Mouse (Mus musculus) retina, embryonic 14.5 days (tissue): ENCODE measurements around the gene Plppr3.

ENCODE experiments used
- DNase-seq: peaks from one replicate; pipeline ENCODE4 v3.0.0-alpha.2; 2015; ENCODE audit warnings: low spot score

Plppr3 gene

DNA sequence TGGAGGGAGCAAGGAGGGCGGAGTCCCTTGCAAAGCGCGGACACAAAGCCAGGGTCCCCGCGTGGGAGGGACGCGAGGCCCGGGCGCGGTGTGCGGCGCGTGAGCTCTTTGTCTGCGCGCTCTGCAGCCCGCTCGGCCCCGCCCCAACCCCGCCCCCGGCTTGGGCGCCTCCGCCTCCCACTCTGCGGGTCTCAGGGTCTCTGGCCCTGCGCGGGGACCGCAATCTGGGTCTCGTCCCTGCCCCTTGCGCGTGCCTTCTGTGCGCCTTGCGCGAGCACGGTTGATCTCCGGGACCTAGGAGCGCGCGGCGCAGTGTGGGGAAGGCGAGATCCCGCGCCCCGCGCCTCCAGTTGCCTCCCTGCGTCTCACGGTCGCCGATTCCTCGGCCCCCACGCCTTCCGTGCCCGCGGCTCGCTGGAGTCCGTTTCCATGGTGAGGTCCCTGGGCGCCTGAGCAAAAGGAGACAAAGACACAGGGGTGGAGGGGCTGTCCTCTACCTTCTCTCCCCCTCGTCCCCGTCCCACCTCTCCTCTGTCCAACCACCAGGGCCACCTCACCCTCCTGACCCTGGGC, at the start of gene Plppr3, which contains the start of gene Prtn3:
Gene Plppr3 (minus strand): TSS at position 345 of the 573 bp plus-strand sequence.
Gene Prtn3 (plus strand): TSS at position 187 of the 573 bp plus-strand sequence.
- DNase-seq, result peak; percentile 85

DNA sequence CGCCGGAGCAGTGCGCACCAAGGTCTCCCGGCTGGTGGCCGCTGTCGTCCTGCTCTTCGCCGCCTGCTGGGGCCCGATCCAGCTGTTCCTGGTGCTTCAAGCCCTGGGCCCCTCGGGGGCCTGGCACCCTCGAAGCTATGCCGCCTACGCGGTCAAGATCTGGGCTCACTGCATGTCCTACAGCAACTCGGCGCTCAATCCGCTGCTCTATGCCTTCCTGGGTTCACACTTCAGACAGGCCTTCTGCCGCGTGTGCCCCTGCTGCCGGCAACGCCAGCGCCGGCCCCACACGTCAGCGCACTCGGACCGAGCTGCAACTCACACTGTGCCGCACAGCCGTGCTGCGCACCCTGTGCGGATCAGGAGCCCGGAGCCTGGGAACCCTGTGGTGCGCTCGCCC, 47.1 kb upstream of the Plppr3 start:
- DNase-seq, result peak; percentile 47

DNA sequence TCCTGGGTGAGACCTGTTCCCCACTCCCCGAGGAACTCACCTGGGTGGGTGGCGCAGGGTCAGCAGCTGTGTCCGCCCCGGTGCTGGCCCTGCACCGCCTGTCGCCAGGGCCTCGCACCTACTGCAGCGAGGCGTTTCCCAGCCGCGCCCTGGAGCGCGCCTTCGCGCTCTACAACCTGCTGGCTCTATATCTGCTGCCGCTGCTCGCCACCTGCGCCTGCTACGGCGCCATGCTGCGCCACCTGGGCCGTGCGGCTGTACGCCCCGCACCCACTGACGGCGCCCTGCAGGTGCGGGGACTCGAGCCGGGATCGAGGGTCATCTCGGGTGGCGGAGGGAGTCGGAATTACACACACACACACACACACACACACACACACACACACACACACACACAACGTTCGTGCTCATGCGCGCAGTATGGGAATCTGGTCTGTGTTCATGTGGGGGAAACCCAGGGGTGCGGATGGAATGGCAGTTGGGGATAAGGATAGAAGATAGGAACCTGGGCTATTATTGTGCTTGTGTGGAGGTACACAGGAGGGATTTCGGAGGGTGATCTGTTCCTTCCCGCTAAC, 46.6 kb upstream of the Plppr3 start, which contains the start of gene R3hdm4:
Gene R3hdm4 (minus strand): TSS at position 251 of the 578 bp plus-strand sequence.
- peak; percentile 47 for DNase-seq

DNA sequence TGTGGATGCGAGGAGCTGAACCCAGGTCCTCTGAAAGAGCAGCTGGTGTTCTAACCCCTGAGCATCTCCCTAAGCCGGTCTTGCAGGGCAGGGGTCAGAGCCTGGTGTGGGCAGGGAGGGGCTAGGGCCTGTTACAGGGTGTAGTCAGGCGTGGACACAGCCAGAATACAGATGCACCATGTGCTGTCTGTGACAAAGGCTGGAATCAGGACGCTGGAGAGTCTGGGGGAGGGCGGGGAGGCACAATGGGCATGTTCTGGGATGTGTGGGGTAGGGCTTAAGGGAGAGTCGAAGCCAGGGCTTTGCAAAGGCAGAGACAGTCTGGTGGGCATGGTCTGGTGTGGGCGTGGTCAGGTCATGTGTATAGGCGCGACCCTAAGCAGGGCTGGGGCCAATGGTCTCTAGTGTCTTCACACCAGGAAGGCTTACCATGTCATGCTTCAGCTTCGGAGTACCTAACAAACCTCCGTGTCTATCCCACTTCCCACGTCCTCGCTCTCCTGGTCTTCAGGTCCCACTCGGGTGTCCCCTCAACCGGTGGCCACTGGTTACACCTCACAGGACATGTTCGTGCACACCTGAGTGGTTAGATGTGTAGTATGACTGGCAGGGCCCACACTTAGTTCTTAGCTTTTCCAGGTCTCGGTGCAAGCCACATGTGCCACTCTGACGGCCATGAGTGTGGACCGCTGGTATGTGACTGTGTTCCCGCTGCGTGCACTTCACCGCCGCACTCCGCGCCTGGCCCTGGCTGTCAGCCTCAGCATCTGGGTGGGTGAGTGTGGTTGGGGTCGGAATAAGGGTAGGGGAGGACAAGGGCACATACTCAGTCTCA, 45.8 kb upstream of the Plppr3 start:
- peak; percentile 50 for DNase-seq

DNA sequence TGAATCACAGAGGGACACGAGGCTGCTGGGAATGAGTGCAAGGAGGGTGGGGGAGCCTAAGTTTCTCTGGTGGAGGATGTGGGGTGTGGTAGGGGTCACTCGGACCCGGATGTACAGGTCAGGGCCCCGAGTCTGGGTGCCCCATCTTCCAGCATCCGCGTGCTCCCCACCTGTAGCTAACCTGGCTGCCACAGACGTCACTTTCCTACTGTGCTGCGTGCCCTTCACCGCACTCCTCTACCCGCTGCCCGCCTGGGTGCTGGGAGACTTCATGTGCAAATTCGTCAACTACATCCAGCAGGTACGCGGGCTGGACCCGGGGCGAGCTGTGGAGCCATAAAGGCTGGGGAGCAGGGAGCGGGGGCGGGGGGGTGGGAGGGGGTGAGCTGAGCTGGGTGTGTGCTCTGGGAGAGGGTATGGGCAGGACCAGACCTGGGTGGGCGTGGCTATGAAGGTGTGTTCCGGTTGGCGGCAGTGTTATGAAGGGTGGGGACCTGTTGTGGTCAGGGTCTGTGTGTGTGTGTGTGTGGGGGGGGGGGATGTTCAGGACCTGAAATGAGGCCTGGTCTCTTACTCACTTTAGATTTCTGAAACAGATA, 44.9 kb upstream of the Plppr3 start:
- no peak for DNase-seq

DNA sequence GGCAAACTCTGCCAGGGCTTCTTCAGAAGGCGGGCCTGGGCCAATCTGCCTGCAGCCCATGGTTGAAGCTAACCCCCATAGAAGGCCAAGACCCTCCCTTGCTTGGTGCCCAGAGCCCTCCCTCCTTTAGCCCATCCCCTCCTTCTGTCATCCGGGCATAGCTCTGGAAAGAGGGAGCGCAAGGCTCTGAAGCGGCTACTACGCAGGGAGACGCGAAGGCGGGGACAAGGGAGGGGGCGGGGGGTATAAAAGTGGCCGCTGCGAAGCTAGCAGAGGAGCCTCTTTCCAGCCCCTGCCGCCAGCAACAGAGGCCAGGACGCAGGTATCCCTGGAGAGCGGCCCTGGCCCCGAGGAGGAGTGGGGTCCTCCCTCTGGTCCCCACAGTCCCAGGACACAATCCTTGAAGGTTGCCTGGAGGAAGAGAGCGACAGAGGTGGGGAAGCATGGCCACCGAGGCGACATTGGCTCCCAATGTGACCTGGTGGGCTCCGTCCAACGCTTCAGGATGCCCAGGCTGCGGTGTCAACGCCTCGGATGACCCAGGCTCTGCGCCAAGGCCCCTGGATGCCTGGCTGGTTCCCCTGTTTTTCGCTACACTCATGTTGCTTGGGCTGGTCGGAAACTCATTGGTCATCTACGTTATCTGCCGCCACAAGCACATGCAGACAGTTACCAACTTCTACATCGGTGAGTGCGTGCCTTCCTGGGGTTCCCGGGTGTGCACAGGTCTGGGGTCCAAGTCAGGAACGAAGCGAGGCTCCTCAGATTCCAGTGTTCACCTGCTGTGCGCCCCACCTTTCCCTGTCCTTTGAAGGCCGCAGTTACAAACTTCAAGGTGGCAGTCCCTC, 44.0 kb upstream of the Plppr3 start:
- DNase-seq, result peak; percentile 42

DNA sequence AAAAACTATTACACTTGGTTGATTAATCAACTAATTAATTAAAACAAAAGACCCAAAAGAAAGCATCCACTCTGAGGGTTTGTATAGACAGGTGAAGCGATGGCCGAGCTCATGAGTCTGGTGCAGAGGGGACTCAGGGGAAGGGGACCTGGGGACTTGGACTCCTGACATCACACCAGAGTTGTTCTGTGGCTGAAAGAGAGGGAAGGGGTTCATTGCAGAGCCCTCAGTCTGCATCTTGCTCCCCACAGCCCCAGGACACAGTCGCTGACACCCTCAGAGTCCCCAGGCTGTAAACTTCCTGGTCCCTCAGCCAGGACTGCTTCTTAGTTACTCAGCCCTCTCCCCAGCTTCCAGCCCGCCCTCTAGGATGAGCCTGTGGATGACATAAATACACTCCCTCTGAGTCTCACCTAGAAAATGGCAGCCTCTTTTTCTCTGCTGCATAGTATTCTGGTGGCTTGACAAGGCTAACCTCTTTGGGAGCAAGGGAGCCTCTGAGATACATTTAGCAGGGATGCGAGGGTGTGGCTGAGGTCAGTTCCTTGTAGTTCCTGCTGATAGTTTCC, 43.2 kb upstream of the Plppr3 start:
- DNase-seq, result no peak

DNA sequence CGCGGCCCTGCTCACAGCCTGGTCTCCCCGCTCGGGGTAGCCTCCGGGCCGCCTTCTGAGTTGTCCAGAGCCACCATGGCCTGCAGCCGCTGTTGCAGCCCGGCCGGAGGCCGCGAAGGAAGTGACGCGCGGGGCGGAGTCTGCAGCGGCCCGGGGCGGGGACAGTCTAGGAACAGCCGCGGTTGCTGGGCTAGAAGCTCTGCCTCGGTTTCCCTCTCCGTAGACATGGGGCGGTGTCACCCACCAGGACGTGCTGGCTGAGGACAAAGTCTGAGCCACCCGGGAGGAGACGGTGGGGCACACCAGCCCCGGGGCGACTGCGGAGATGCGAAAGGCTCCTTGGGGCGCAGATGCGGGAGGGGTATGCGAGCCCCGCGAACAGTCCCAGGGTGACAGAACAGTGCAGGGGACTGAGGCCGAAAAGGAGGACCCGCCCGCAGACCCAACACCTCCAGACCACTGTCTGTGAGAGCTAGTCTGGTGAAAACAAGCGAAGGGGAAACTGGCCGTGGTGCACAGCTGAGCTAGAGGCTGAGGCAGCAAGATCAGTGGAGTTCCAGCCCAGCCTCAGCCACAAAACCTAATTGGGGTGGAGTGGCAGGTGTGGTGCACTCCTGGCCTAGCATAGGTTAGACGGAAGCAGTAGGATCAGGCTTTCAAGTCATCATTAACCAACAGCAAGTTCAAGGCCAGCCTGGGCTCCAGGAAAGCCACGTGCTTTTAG, 42.5 kb upstream of the Plppr3 start, which contains the start of gene Kiss1r:
Gene Kiss1r (plus strand): TSS at position 164 of the 724 bp plus-strand sequence.
- DNase-seq, result peak; percentile 84

DNA sequence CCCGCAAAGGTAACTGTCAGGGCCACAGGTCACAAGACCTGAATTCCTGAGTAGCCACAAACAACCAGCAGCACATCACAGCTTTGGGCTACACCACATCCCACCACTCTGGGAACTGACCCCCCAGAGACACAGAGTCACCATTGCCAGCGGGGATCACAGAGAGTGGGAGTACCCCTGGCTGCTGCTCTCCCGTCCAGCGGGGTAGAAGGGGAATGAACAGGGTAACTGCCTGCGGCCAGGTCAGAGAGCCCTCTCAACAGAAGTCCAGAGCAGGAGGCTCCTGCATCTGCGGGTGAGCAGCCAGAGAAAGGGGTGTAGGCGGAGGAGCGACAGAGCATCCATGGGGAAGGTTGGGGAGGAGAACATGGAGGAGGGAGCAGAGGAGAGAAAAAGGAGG, 41.6 kb upstream of the Plppr3 start:
- no peak for DNase-seq

DNA sequence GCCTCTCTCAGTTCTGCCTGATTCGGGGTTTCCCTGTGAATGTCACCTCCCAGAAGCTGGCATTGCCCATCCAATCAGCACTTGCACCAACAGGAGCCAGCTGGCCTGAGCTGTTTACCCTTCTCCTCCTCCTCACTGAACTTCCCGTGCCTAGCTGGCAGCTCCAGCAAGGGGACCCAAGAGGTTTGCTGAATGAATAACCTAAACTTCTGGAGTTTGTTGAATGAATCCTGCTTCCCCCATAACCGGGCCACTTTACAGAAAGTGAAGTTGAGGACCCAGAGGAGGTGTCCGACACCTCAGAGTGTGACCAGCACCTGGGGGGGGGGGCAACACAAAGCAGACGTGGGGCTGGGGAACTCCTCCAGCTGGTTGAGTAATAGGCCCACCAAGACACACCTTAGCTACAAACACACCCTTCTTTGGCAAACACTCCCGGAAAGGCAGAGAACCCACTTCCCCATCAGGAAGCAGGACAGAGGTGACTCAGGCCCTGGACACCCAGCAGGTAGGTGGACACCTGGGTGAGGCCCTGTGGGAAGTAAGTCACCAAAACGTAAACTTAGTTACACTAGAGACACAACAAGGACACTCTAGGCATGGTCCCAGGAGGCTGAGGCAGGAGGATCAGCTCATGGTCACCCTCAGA, 40.6 kb upstream of the Plppr3 start:
- DNase-seq, result no peak

DNA sequence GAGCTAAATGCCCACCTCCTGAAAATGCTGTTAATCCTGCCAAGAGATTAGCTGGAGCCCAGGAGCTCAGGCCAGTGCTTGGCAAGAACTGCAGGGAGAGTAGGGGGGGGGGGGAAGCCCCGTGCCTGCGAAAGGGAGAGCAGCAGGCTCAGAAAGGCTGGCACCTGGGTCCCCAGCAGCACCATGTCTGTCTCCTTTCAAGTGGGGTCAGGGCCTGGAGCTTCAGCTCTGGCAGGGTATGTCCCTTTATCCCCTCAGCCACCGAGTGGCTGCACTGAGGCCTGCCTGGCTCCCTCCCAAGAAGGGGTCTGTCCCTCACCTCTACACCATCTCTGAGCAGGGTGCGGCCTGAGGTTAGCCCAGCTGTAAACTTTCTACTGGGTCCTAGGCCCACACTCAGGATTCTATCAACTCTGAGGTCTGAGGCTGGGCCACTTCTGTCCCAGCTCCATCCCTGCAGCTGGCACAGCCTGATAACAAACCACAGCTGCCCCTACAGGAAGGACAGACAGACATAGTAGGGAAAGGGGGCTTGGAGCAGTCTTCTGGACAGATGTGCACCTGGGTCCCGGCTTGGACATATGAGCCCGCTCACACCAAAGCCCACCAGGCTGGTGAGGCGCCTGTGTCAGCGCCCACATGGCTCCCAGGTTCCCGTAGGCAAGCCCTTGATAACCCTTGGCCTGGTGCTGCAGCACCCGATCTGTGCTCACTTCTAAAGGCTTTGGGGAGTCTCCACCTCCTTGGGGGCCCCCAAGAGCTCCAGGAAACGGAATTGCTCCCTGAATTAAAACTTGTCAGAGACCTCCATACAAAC, 39.9 kb upstream of the Plppr3 start:
- no peak for DNase-seq

DNA sequence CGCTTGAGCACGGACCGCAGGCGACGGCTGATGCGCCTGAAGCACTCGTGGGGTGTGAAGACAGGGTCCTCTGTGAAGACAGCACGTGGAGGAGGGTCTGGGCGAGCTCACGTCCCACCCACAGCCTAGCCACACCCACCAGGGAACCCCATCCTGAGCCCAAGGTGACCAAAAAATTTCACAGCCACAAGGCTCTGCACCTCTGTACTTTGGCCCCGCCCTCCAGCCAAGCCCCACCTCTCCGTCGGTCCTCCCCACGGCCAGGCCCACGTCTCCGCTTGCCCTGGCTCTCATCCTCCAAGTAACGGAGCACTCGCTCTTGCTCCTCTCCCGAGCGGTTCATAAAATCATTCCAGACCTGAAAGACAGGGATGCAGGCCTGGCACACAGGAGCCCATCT, 38.0 kb upstream of the Plppr3 start:
- DNase-seq, result no peak

DNA sequence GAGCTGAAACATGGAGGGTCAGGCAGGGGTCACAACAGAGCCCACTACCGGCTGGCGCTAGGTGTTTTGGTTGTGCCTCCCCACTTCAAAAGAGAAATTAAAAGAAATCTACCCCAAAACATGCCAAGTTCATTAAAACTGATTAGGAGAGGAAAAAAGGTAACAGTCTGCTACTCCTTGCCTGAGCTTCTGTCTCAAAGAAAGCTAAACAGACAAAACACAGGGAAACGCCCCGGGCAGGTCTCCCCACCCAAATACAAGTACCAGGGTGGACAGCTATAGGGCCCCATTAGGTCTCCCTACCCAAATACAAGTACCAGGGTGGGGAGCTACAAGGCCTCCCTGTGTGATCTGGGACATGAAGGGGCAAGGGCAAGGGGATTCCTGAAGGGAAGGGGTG, 36.1 kb upstream of the Plppr3 start, which contains the start of gene Gm26602:
Gene Gm26602 (plus strand): TSS at position 301 of the 400 bp plus-strand sequence.
- DNase-seq, result no peak

DNA sequence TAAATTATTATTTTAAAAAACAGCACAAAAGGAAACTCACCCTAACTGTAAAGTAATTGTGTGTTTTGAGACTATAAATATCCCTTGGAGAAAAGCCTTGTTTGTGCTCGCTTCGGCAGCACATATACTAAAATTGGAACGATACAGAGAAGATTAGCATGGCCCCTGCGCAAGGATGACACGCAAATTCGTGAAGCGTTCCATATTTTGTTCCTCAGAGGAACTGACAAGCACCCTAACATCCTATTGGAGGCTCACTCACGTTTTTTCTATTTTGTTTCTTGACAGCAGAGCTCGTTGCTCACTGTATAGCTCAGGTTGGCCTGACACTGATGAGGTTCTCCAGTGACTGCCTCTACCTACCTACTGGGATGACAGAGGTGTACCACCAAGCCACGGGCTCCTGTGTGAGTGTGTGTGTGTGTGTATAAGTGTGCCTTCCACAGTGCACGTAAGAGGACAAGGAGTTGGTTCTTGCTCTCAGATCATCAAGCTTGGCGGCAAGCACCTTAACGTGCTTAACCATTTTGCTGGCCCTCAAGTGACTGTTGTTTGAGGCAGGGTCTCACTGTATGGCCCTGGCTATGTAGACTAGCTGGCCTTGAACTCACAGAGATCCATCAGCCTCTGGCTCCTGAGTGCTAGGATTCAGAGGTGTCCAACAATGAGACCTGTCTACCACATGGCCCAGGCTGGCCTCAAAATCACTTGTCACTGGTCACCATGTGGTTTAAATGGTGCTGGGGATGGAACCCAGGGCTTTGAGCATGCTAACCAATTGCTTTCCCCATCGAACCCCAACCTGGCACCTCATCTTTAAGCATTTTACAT, 34.9 kb upstream of the Plppr3 start:
- no peak for DNase-seq

DNA sequence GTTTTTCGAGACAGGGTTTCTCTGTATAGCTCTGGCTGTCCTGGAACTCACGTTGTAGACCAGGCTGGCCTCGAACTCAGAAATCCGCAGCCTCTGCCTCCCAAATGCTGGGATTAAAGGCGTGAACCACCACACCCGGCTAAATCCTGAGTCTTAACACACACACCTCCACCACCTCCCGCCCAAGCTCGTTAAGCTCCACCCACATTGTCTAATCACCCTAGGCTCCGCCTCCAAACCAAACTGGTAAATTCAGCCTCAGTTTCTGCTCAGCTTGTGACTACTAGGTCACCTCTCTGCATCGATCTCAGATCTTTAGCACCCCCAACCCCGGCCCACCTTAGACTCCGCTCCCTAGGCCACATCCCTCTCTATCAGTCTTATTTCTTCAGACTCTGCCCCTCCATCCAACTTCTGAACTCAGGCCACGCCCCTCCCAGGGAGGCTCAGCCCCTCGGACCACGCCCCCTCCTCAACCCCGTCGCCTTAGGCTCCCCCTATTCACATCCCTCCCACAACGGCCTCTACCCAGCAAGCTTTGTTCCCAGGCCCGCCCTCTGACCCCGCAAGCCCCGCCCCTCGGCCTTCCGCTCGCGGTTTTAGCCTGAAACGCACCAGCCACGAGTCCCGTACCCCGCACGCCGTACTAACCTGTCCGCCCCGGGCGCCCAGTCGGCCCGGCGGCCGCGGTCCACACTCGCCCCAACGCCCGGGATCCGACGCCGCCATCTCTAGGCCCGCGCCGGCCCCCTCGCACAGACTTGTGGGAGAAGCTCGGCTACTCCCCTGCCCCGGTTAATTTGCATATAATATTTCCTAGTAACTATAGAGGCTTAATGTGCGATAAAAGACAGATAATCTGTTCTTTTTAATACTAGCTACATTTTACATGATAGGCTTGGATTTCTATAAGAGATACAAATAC, 34.0 kb upstream of the Plppr3 start, which contains the start of gene Med16:
Gene Med16 (minus strand): TSS at position 757 of the 925 bp plus-strand sequence.
- DNase-seq, result peak; percentile 98

DNA sequence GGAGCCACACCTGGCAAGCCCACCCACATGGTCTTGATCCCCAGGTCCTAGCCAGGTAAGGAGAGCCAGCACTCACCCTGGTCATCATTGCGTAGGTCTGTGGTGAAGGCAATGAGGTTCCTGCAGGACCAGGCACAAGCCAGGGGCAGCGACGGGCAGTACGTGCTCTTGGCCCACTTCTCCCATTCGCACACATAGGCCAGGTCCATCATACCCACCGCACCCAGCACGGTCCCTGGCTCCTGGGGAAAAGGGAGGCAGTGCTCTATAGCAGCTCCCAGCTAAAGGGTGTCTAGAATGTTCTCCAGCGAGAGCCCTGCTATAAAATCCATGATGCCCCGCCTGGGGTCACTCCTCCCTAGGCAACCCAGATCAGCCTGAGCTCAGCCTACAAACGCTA, 33.0 kb upstream of the Plppr3 start:
- DNase-seq, result no peak

DNA sequence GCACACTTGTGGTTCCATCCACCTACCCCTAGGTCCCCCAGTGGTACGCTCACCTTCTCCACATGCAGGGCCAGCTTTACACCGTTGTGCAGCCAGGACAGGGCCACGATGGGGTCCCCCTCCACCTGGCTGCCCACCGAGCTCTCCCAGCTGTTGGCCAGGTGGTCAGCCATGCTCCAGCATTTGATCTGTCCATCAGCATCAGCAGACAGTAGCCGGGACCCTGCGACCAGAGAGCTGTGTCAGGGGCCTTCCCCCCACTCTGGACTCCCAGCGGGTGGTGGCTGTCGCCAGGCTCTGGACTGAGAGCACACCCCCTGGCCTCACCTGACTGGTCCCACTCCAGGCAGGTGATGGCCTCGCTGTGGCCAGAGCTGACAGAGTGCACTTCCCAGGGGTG, 32.3 kb upstream of the Plppr3 start:
- DNase-seq, result no peak
